Mouse (Mus musculus) erythroblast, embryonic 14.5 days (primary cell): Measurements from ENCODE around the gene BC030867.

ENCODE experiments used
- GATA1 ChIP-seq: IDR thresholded peaks from 2 replicates; pipeline ENCODE4 v1.6.1; 2012; ENCODE audit warnings: low read length, inconsistent platforms, mixed read lengths
- TAL1 ChIP-seq: IDR thresholded peaks from 3 replicates; pipeline ENCODE4 v1.6.1; 2012; ENCODE audit warnings: low read length, inconsistent platforms, mixed read lengths

DNA sequence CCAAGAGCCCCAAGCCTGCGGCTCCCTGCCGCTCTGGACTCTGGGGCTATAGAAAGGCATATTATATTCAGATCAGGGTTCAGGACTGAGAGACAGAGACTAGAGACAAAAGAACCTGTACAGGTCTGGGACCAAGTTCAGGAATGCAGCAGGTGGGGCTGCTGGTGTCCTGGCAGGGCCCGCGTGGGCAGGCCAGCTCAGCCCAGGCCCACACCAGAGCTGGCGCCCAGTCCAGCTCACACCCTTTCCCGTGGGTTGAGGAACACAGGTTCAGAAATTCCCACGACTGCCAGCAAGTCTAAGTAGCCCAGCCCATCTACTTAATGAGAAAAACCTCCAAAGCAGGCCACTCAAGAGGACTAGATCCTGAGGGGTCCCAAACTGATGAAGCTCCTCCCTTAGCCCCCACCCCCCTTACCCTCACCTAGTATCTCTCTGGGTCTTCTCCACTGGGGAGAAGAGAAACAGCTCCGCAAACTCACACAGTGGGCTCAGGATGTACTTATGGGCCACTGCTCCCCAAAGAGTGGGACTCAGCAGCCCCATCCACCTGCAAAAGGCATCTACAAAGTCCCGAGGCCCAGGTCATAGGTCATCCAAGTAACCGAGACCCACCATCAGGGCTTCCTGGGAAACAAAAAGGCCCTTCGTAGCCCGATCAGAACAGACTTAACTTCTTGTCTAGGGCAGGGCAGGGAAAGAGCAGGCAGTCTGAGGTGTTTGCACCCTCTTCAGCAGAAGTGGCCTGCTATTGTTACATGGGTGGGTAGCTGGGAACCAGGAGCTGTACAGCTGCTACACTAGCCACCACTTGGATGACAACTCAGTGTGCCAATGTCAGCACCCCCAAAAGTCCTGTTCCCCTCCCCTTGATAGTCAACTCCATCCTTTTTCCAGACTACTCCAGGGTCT lies 22.4 kb upstream of the BC030867 start:
- TF ChIP-seq GATA1: no peak
- no peak for TF ChIP-seq TAL1
